Mouse (Mus musculus): ENCODE measurements around the gene Slc35e3. TPM values are rescaled to one million over a fixed set of nuclear protein-coding genes. Genes with fewer than 3 reads are reported as not detected.

Slc35e3 gene
- polyA plus RNA-seq, 1 experiment from 2014 or later: 5.3 TPM

- Histone ChIP-seq H3K27me3 (replicated peaks) (no peaks in the 10 kb centered on the region), H3K9ac (no peak overlapping the region), H3K4me2 (no peak overlapping the region), H3K9me3 (replicated peaks) (no peaks in the 10 kb centered on the region), H3K36me3 (peaks cover 36% of the 10 kb centered on the region), H3K4me3 (no peak overlapping the region), H3K27ac (no peak overlapping the region), H3K4me1 (no peaks in the 10 kb centered on the region)
- WGBS (ENCODE audit: insufficient replicate concordance): 82% methylated on average over 13 of the region's 13 CpGs
- ATAC-seq: no peak
Observed at GRCm38 (mm10) chr10:117685849-117686591, 60.1 kb downstream of the Slc35e3 start.

- Histone ChIP-seq H3K9me3 (replicated peaks) (no peaks in the 10 kb centered on the region), H3K27me3 (replicated peaks) (no peaks in the 10 kb centered on the region), H3K27ac (no peak overlapping the region), H3K9ac (no peak overlapping the region), H3K36me3 (peaks cover 29% of the 10 kb centered on the region), H3K4me2 (no peak overlapping the region), H3K4me1 (no peaks in the 10 kb centered on the region), H3K4me3 (no peak overlapping the region)
- no peak for ATAC-seq
- 77% methylated on average over 15 of the region's 15 CpGs for WGBS (ENCODE audit: insufficient replicate concordance)
Observed at GRCm38 (mm10) chr10:117685171-117685848, 60.9 kb downstream of the Slc35e3 start.

GRCm38 (mm10) chr10:117684298-117685170, 61.6 kb downstream of the Slc35e3 start:
- Histone ChIP-seq H3K4me3 (no peak overlapping the region), H3K9ac (no peak overlapping the region), H3K27me3 (replicated peaks) (no peaks in the 10 kb centered on the region), H3K9me3 (replicated peaks) (no peaks in the 10 kb centered on the region), H3K27ac (no peak overlapping the region), H3K4me2 (no peak overlapping the region), H3K36me3 (peaks cover 22% of the 10 kb centered on the region), H3K4me1 (no peaks in the 10 kb centered on the region)
- WGBS (ENCODE audit: insufficient replicate concordance): 69% methylated on average over 19 of the region's 19 CpGs
- ATAC-seq: no peak

- Histone ChIP-seq H3K36me3 (peaks cover 14% of the 10 kb centered on the region), H3K4me2 (no peak overlapping the region), H3K27me3 (replicated peaks) (no peaks in the 10 kb centered on the region), H3K4me3 (no peak overlapping the region), H3K9me3 (replicated peaks) (no peaks in the 10 kb centered on the region), H3K27ac (no peak overlapping the region), H3K9ac (no peak overlapping the region), H3K4me1 (peaks cover 5% of the 10 kb centered on the region)
- 81% methylated on average over 9 of the region's 9 CpGs for WGBS (ENCODE audit: insufficient replicate concordance)
- ATAC-seq: no peak
Observed at GRCm38 (mm10) chr10:117683734-117684037, 62.5 kb downstream of the Slc35e3 start.

Other genes starting within 250 kb of the Slc35e3 start
- 29.8 and 30.7 TPM in 2 replicates for gene Cpm, start 116.9 kb downstream of the Slc35e3 start, polyA plus RNA-seq (2016; fragmentation: Nextera tagmentation; extraction: Ambion mirVana)
- 35.6 and 36.9 TPM in 2 replicates for gene Mdm2, start 35.6 kb downstream of the Slc35e3 start, polyA plus RNA-seq (2016; fragmentation: Nextera tagmentation; extraction: Ambion mirVana)
- 80.3 and 81.3 TPM in 2 replicates for gene Nup107, start 46.3 kb upstream of the Slc35e3 start, polyA plus RNA-seq (2016; fragmentation: Nextera tagmentation; extraction: Ambion mirVana)
- gene Rap1b, start 99.7 kb upstream of the Slc35e3 start, polyA plus RNA-seq (2016; fragmentation: Nextera tagmentation; extraction: Ambion mirVana): 174 and 185 TPM in 2 replicates